Mouse (Mus musculus): ENCODE results near the gene Serpinf2.

- no peak for TF ChIP-seq POLR2A (IDR thresholded peaks at IDR 0.05; ENCODE audit: borderline replicate concordance, control insufficient read depth, low read depth, low read length)
- TF ChIP-seq CTCF (IDR thresholded peaks at IDR 0.05; ENCODE audit: control insufficient read depth, insufficient read depth, low read length) = no peak
These were observed 13.6 kb upstream of the Serpinf2 start for GRCm38 (mm10) chr11:75452812-75453557.

Measured in bone marrow, adult 2 months (tissue).